Mouse (Mus musculus): Measurements from ENCODE around the gene Trim7.

DNA sequence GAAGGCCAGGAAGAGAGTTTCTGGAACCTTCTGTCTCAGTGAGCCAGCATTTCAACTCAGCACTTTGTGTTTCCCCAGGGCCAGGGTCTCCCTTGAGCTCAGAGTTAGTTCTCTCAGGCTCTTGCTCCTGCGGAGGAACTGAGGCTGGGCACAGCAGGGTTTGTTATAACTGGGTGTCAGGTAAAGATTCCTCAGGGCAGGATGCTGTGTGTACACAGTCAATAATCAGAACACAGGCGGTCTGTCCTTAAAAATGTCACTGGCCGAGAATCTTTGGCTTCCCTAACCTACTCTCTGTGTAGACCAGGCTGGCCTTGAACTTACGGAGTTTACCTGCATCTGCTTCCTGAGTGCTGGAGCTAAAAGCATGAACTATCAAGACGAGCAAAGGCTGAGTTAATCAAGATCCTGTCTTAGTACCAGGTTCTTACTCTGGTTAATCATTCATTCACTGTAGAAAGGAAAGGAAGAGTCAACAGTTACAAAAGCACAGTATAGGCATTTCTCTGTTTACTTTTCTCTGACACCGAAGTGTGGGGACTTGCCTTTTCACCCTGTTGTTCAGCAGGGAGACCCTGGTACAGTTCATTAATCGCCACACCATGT lies 46.9 kb downstream of the Trim7 start:
- TF ChIP-seq CTCF (IDR thresholded peaks at IDR 0.05; ENCODE audit: low read depth, low read length), result no peak
- no peak for TF ChIP-seq GATA1 (IDR thresholded peaks at IDR 0.05; ENCODE audit: borderline replicate concordance, low read length)
- no peak for TF ChIP-seq GATA2 (IDR thresholded peaks at IDR 0.05; ENCODE audit: borderline replicate concordance, low read depth, low read length)
- no peak for TF ChIP-seq TAL1 (conservative IDR thresholded peaks at IDR 0.05; ENCODE audit: low read depth, low read length)

Data from G1E (cell line).